Mouse (Mus musculus): ENCODE data around the gene Rsc1a1.

Gene Rsc1a1

GRCm38 (mm10) chr4:141651944-141652343 lies 33.5 kb downstream of the Rsc1a1 start:
- no peak for DNase-seq

GRCm38 (mm10) chr4:141651286-141651685 lies 34.1 kb downstream of the Rsc1a1 start:
- DNase-seq = no peak

GRCm38 (mm10) chr4:141649244-141649643 lies 36.2 kb downstream of the Rsc1a1 start:
- DNase-seq = no peak

DNA sequence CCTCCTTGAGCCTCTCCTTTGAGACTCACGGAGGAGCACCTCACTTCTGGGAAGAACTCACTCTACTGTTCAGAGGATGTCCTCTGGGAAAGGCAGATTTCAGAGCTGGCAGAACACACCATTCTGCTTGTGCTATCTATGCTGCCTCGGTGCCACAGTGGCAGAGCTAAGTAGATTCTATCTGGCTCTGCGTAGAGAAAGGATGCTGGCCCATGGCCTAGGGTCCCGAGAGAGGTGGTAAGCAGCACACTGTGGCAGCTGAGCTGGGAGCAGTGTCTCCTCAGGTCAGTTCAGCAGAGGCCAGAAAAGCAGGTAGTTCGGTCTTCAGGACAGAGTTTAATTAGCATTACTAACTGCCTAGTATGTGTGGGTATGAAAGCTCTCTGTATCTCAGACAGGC lies 37.1 kb downstream of the Rsc1a1 start:
- DNase-seq = no peak

- DNase-seq = no peak
These were observed 38.2 kb downstream of the Rsc1a1 start for GRCm38 (mm10) chr4:141647187-141647586.

- DNase-seq = no peak
These were observed 39.4 kb downstream of the Rsc1a1 start for GRCm38 (mm10) chr4:141645988-141646387.

- DNase-seq = peak; percentile 51
These were observed 42.1 kb downstream of the Rsc1a1 start for GRCm38 (mm10) chr4:141643118-141643855.

GRCm38 (mm10) chr4:141641961-141642811 lies 43.2 kb downstream of the Rsc1a1 start:
- no peak for DNase-seq

DNA sequence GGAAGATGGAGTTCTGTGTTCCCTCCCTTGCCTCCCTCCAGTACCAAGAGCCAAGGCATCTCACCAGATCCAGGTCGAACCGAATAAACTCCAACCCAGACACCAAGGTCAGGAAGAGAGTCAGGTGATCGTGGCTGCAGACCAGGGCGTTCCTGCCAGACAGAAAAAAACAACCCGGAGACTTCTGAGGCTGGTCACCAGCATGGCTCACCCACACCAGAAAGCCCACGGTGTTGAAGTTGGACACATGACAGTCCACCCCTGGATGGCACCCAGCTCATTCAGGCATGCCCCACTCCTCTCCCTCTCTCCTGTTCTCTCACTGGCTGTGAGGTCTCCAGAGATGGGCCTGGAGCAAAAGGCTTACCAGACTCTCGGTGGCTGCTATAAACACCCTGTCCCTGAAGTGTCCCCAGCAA lies 44.0 kb downstream of the Rsc1a1 start:
- DNase-seq = no peak

- no peak for DNase-seq
These were observed 45.9 kb downstream of the Rsc1a1 start for GRCm38 (mm10) chr4:141639474-141639873.

GRCm38 (mm10) chr4:141636693-141637092 lies 48.7 kb downstream of the Rsc1a1 start:
- no peak for DNase-seq

- no peak for DNase-seq
These were observed 49.4 kb downstream of the Rsc1a1 start for GRCm38 (mm10) chr4:141635991-141636390.
